Mouse (Mus musculus): ENCODE measurements around the gene Nlrp6.

Gene Nlrp6

DNA sequence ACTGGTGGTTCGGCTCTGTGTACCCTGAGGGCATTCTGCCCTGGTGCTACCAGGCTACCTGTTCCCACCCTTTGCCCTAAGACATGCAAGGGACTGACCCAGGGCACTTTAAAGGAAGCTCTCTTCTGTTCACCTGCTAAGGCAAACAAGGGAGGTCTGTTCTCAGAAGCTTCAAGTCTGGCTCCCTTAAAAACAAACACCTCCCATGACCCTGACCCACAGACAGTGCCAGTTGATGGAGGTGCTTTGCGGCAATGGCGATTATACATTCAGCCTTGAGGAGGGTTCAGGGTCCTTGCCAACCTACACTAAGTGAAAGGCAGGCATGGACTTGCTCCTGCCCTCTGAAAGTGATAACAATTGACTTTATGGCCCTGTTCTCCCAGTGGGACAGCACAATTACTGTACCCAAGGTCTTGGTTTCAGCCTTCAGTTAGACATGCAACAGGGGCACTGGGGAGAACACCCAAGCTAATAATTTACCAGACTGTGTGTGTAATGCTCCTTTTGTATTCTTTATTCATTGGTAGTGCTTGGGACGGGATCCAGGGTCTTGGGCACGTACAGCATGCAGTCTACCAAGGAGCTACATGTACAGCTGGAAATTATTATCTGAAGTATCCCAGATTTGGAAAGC lies 7.7 kb upstream of the Nlrp6 start:
- peak; percentile 81 for DNase-seq

GRCm38 (mm10) chr7:140914031-140914690 lies 6.5 kb upstream of the Nlrp6 start:
- peak; percentile 91 for DNase-seq

- no peak for DNase-seq
Measured at GRCm38 (mm10) chr7:140919911-140920310, 791 bp upstream of the Nlrp6 start.

DNA sequence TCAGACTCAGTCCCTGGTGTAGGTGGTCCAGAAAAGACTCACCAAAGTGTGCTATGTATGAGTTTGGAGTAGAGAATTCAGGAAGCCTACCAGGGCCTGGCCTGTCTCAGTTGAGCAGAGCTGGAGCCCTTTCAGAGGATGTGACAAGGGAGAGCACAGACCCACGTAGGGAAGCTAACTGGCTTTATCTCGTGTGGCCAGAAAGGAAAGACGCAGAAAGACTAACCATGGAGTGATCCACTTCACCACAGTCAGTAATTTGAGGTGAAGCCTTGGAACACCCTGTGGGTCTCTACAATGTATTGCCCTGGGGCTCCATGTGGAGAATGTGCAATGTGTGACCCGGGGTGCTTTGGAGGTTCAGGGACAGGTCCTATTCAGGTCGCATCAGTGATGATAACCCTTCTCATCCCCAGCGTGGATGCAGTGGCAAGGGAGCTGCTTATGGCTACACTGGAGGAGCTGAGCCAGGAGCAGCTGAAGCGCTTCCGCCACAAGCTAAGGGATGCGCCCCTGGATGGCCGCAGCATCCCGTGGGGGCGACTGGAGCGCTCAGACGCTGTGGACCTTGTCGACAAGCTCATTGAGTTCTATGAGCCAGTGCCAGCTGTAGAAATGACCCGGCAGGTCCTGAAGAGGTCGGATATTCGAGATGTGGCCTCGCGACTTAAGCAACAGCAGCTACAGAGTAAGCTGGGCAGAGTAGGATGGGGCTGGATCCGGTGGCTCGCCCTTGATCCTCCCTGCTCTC lies 698 bp downstream of the Nlrp6 start:
- peak; percentile 64 for DNase-seq

GRCm38 (mm10) chr7:140922398-140923069 lies 1.8 kb downstream of the Nlrp6 start:
- peak; percentile 95 for DNase-seq

DNA sequence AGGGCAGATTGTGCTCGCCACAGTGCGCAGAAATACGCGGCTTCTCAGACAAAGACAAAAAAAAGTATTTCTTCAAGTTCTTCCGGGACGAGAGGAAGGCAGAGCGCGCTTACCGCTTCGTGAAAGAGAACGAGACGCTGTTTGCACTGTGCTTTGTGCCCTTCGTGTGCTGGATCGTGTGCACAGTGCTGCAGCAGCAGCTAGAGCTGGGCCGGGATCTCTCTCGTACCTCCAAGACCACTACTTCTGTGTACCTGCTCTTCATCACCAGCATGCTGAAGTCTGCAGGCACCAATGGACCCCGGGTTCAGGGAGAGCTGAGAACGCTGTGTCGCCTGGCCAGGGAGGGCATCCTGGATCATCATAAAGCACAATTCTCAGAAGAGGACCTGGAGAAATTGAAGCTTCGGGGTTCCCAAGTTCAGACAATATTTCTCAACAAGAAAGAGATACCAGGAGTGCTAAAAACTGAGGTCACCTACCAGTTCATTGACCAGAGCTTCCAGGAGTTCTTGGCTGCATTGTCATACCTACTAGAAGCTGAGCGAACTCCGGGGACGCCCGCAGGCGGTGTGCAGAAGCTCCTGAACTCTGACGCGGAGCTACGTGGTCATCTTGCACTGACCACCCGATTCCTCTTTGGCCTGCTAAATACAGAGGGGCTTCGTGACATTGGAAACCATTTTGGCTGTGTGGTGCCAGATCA lies 2.5 kb downstream of the Nlrp6 start:
- DNase-seq = no peak

DNA sequence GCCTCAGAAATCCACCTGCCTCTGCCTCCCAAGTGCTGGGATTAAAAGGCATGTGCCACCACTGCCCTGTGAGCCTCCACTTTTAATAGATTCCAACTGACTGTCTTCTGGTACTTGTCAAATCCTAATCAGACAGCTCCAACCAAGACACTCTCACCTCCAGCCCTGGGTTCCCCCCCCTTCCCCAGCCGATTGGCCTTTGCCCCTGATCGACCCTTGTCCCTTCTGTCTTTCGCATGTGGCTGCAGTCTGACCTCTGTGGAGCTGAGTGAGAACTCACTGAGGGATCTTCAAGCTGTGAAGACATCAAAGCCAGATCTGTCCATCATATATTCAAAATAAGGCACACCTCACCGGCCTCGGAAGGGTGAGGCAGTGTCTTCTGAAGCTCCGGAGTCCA lies 6.5 kb downstream of the Nlrp6 start:
- DNase-seq = no peak

DNA sequence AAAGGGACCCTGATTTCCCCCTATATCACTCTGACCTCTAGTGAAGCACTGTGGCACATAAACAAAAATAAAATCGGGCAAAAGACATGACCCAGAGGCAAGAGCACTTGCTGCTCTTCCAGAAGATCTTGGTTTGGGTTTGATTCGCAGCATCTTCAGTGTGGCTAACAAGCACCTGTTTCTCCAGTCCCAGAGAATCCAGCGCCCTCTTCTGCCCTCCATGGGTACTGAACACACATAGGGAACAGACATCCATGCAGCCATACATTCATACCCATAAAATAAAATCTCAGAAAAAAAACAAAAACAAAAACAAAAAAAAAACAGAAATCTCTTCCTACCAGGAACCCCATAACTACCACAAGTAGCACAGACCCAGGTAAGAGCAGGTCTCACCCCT lies 17.7 kb downstream of the Nlrp6 start:
- DNase-seq = peak; percentile 41

- no peak for DNase-seq
Measured at GRCm38 (mm10) chr7:140938896-140939295, 18.2 kb downstream of the Nlrp6 start.

GRCm38 (mm10) chr7:140939669-140940171 lies 19.0 kb downstream of the Nlrp6 start:
- peak; percentile 25 for DNase-seq

GRCm38 (mm10) chr7:140941222-140942051 lies 20.7 kb downstream of the Nlrp6 start, which contains the start of gene Pgghg:
Pgghg (plus strand) TSS chr7:140941391.
- DNase-seq = peak; percentile 87

- DNase-seq = peak; percentile 41
Measured at GRCm38 (mm10) chr7:140942341-140942740, 21.6 kb downstream of the Nlrp6 start.

DNA sequence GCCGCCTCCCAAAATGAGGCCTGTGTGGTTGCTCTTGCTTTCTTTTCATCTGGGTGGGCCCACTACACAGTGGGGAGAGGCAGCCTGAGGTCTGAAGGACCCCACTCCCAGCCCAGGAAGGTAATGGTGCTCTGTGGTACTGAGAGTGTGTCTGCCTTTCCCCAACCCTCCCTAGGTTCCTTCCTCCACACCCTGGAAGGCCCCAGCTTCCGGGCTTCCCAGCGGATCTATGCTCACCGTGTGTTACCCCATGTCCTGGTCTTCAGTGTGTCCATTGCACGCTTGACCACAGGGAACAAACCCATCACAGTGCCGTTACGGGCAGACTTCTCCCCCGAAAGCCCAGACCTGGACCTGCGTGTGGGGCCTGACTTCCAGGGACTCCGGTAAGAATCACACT lies 22.1 kb downstream of the Nlrp6 start:
- no peak for DNase-seq

DNA sequence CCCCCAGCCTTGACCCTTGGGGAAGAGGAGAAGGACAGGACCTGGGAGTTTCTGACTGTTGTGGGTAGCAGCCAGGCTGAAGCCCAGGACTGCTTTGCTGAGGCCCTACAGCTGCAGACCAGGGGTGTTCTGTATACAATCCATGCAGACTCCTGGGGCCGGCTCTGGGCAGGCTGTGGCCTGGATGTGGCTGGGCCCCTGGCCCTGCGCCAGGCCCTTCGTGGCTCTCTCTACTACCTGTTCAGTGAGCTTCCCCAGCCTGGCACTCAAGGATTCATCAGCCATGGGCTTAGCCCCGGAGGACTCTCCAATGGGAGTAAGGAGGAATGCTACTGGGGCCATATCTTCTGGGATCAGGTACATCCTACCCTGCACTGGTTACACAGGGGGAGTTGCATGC lies 22.7 kb downstream of the Nlrp6 start:
- DNase-seq = peak; percentile 12

DNA sequence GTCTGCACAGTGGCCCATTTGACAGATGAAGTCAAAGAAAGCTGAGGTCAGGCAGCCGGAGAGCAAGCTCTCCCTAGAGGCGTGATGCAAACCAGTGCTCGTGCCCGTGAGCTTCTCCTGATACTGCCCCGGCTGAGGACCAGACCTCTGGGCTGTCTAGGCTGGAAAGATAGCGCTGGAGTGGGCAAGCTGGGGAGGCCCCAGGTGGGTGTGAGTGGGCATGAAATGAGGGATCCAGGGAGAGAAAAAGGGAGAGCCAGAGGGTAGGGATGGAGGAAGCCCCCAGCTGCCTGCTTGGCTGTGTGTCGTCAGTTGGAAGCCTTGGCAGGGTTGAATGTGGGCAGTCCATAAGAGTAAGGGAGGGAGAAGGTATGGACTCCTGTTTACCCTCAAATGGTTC lies 23.5 kb downstream of the Nlrp6 start:
- DNase-seq = no peak

DNA sequence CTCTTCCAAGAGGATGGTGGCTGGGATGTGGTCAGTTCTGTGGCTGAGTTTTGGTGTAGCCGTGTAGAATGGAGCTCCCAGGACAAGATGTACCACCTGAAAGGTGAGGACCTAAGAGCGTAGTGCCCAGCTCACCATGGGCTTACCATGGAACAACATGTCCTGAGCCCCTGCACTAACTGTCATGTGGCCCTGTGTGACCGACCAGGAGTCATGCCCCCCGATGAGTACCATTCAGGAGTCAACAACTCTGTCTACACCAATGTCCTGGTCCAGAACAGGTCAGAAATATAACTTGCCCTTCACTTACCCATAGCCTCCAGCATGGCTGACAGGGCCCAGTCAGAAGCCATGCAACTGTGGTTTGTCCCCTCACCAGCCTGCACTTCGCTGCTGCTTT lies 24.5 kb downstream of the Nlrp6 start:
- no peak for DNase-seq

DNA sequence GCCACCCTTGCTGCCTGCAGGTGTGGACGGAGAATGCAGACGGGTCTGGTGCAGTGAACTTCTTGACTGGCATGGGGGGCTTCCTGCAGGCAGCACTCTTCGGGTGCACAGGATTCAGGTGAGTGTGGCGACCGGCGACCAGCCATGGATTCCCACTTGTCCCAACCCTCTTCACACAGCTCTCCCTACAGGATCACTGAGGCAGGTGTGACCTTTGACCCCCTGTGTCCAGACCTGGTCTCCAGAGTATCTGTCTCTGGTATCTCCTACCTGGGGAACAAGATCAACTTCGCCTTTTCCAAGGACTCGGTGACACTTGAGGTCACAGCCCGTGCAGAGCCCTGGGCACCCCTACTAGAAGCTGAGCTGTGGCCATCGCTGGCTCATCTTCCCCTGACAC lies 25.6 kb downstream of the Nlrp6 start:
- peak; percentile 12 for DNase-seq

DNA sequence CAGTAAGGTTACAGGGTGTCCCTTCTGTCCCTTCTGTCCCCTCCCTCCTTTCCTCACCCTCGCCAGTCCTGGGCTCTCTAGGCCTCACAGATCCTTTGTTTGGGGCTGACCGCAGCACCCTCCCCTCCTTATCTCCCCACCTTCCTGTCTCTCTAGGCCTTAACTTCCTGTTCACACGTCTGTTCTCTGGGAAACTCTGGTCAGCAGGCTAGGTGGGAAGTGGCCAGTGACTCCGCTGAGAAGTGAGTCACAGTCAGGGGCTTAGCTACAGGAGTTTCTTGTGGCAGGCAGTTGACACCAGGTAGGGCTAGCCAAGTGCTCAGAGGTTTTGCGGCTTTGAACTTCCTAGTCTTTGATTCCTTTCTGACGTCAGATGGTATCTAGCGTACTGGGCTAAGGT lies 26.3 kb downstream of the Nlrp6 start:
- DNase-seq = peak; percentile 34

- DNase-seq = peak; percentile 19
Measured at GRCm38 (mm10) chr7:140948161-140948560, 27.5 kb downstream of the Nlrp6 start.

DNA sequence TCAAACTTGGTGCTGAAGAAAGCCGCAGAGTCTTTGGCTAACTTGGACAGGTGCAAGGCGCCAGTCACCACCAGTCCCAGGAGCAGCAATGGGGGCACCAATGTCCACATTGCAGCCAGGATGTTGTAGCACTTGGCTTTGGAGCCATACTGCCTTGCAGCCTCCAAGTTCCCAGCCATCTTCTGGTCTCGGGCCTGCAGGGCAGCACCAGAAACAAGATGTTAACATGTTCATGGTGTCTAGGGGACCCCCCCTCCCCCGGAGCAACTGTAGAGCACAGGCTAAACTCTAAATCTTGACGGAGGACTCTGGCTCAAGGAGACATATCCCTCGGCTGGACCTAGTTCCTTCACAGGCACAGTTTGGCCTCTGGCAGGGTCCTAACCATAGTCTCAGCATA lies 28.6 kb downstream of the Nlrp6 start:
- DNase-seq = no peak

DNA sequence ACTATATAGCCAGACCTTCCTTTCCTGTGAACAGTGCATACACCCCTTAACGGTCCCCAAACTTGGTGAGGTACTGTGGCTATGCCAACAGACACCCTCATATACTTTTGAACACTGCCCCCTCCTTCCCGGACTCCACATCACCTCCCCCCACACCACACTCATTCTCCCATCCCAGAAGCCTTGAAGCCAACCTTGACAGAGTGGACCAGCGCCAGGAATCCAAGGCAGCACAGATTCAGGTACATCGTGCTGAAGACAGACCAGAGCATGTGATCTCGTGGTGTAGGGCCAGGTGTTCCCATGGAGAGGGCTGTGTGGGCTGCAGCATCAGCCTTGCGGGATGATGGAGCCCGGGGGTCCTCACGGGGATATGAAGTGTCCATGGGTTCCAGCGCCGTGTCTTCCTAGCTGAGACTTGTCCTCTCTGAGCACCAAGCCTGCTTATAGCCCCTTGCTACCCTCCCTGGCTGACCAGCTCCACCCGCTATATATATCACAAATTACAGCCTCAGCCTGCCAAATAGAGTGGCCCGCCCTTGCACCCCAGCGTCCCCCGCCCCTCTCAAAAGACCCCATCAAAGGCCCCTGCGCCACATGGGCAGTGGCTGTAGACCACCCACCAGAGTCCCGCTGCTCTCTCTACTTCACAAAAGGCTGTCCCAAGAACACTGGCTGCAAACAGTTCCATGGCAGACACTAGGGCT lies 29.3 kb downstream of the Nlrp6 start, which contains the start of gene Ifitm5:
TSS of gene Ifitm5 (minus strand) at position 468 of the 707 bp plus-strand sequence.
- peak; percentile 7 for DNase-seq
